Mouse (Mus musculus) heart, adult 8-10 months (tissue): ENCODE data around the gene Epha1. TPM values are rescaled to one million over a fixed set of nuclear protein-coding genes. Genes with fewer than 3 reads are reported as not detected.

Experiments used
- DNase-seq: peaks from one replicate; pipeline ENCODE4 v3.0.0; 2022; ENCODE audit warnings: low spot score
- total RNA-seq, 4 experiments: library from RNA; stranded (reverse); gene quantifications; 2 replicates each; pipeline ENCODE4 v1.2.4; 2022

Epha1 gene
- total RNA-seq, 4 experiments from 2014 or later, result 0.19 to 0.37 (median 0.27) TPM

- peak; percentile 11 for DNase-seq
Observed at GRCm38 (mm10) chr6:42324482-42325267, 48.4 kb downstream of the Epha1 start, which contains the start of gene Fam131b. Gene Fam131b, minus strand, starts transcription at chr6:42324643.

DNA sequence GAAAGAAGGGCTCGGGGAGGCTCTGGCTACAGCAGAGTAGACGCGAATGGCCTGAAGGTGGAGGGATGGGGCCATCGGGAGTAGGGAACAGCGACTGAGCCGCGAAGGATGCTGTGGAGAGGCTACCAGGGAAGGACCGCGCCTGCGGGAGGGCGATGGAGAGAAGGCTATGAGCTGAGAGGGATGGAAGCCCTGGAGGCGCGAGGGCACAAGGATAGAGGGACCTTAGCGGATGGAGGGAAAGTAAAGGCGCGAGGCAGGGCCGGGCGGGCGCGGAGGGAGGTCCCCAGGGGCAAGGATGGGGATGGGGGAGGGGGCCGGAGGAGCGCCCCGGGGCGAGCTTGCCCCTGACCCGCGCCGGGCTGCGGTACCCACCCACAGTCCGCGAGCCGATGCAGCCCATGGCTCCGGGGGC, 49.0 kb downstream of the Epha1 start:
- no peak for DNase-seq

GRCm38 (mm10) chr6:42323371-42324066, 49.5 kb downstream of the Epha1 start:
- no peak for DNase-seq

DNA sequence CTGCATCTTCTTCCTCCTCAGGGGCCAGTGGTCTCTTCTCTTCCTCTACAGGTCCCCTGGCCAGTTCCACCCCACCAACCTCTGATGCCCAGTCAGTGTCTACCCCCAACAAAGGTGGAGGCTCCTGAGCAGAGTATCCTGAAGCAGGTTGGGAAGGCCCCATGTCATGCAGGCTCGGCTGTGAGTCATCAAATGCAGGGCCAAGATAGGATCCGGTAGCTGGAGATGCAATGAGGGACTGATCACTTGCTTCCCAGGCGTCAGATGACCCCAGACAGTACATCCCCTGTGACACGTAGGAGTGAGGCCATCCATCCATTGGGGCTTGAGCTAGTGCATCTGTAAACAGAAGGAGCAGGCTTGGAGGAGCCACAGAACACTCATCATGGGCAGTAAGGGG, 54.8 kb downstream of the Epha1 start:
- no peak for DNase-seq

DNA sequence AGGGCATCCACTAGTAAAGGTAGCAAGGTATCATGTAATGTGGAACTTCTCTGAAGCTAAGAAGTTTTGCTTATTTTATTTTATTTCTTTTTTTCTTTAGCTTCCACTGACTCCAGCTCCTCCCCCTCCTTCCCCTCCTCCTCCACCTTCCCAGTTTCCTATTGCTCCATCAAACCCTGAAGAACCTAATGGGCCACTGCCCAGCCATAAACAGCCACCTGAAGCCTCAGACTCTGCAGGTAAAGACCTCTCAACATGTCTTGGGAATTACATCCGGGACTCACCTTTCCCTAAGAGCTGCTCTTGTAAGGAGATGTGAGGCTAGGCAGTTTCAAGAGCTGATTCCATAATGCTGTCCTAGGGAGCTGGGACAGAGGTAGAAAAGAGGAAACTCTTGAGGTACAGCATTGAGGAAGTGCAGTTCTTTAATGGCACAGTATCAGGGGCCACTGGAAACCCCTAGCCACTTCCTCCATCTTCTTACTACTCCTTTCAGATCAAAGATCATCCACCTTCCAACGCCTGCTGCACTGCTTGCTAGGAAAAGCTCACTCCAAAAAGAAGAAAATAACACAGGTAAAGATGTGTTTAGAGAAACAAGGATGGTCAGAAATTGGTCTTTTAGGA, 62.5 kb downstream of the Epha1 start:
- no peak for DNase-seq

DNA sequence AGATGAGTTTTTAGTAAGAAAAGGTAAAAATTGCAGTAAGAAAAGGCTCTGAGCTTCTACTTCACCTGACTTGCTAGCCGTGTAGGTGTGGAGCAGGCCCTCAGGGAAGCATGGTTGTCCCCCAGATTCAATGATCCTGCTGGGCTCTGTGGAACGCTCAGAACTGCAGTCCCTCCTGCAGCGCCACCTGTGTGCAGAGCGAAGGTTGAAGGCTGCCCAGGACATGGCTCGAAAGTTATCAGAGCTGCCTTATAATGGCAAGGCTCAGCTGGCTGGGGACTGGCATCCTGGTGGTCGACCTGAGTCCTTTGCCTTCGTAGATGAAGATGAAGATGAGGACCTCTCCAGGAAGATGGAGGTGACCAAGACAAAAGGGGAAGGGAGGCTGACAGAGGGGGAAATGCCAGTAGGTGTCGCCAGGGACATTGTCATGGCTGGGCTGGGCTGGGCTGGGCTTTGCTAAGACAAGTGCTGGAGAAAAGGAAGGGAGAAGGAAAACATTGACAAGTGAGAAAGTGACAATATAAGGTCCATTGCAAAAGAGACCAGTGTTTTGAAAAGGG, 63.2 kb downstream of the Epha1 start:
- no peak for DNase-seq

Other genes with a start within 250 kb of the Epha1 start
- gene Tas2r139, start 232.3 kb downstream of the Epha1 start, total RNA-seq, result not detected
- gene Tas2r144, start 157.9 kb downstream of the Epha1 start, total RNA-seq, result not detected
- gene Gstk1, start 127.3 kb downstream of the Epha1 start, total RNA-seq, result 100 to 1,000 TPM; 139 to 181 (median 156) TPM
- gene Tmem139, start 111.3 kb downstream of the Epha1 start, total RNA-seq, result under 1 TPM in 2 of 4 experiments, not detected in 2; 0.30 to 0.62 TPM
- 1 to 10 TPM; 6.3 to 9.6 (median 7.5) TPM for gene Casp2, start 108.3 kb downstream of the Epha1 start, total RNA-seq
- 10 to 100 TPM in 1 of 4 experiments, 1 to 10 TPM in 3; 4.6 to 10.8 (median 7.5) TPM for gene Clcn1, start 86.6 kb downstream of the Epha1 start, total RNA-seq
- under 1 TPM; 0.44 to 0.82 (median 0.51) TPM for gene Fam131b, start 48.6 kb downstream of the Epha1 start, total RNA-seq
- gene Zyx, start 23.6 kb downstream of the Epha1 start, total RNA-seq, result 10 to 100 TPM; 39.3 to 47.4 (median 44.6) TPM
- not detected for gene Tas2r143, start 27.0 kb upstream of the Epha1 start, total RNA-seq
- under 1 TPM in 1 of 4 experiments, not detected in 3; 0.25 TPM for gene Tas2r135, start 32.2 kb upstream of the Epha1 start, total RNA-seq
- gene Tas2r126, start 61.3 kb upstream of the Epha1 start, total RNA-seq, result not detected
- gene Olfr458, start 91.9 kb upstream of the Epha1 start, total RNA-seq, result not detected
- not detected for gene Olfr457, start 103.1 kb upstream of the Epha1 start, total RNA-seq
- gene Olfr456, start 113.9 kb upstream of the Epha1 start, total RNA-seq, result not detected
- gene Olfr455, start 174.3 kb upstream of the Epha1 start, total RNA-seq, result not detected
- gene Tcaf3, start 224.4 kb upstream of the Epha1 start, total RNA-seq, result not detected